Mouse (Mus musculus) hindbrain, embryonic 13.5 days (tissue): ENCODE results near the gene Dcxr. TPM values are rescaled to one million over a fixed set of nuclear protein-coding genes. Genes with fewer than 3 reads are reported as not detected.

Source experiments
- ATAC-seq: fragments of 200-750 bp; cut with Nextera tagmentation; 2 replicates; pipeline ENCODE4 v1.8.0; 2017; ENCODE audit warnings: moderate TSS enrichment; ENCODE audit not compliant: low FRiP score
- H3K27ac ChIP-seq: fragments of 300-500 bp; sonication (generic); 2 replicates; pipeline ENCODE4 v1.5.1; 2015; ENCODE audit warnings: inconsistent platforms, mild to moderate bottlenecking, moderate library complexity
- H3K27me3 ChIP-seq: fragments of 300-500 bp; sonication (generic); 2 replicates; pipeline ENCODE4 v1.6.1; 2015; ENCODE audit warnings: mild to moderate bottlenecking, inconsistent platforms
- H3K36me3 ChIP-seq: fragments of 300-500 bp; sonication (generic); 2 replicates; pipeline ENCODE4 v1.6.1; 2015; ENCODE audit warnings: mild to moderate bottlenecking, inconsistent platforms
- H3K4me1 ChIP-seq: fragments of 300-500 bp; sonication (generic); replicated peaks from 2 replicates; pipeline ENCODE4 v1.6.1; 2015; ENCODE audit warnings: inconsistent platforms
- H3K4me2 ChIP-seq: fragments of 300-500 bp; sonication (generic); 2 replicates; pipeline ENCODE4 v1.6.1; 2015; ENCODE audit warnings: inconsistent platforms, mild to moderate bottlenecking, moderate library complexity
- H3K4me3 ChIP-seq: fragments of 300-500 bp; sonication (generic); 2 replicates; pipeline ENCODE4 v1.5.1; 2015; ENCODE audit warnings: mild to moderate bottlenecking, inconsistent platforms
- H3K9ac ChIP-seq: fragments of 300-500 bp; sonication (generic); 2 replicates; pipeline ENCODE4 v1.6.1; 2015; ENCODE audit warnings: mild to moderate bottlenecking, inconsistent platforms
- H3K9me3 ChIP-seq: fragments of 300-500 bp; sonication (generic); 2 replicates; pipeline ENCODE4 v1.6.1; 2016; ENCODE audit warnings: inconsistent platforms
- WGBS: fragments of 180-500 bp; shearing (Covaris S2); methylation state at CpG from one replicate; pipeline ENCODE4 v1.1.7; 2015; 5-methylcytosine and 5-hydroxymethylcytosine counted together
- polyA plus RNA-seq: library from polyadenylated mRNA; unstranded; fragments of >200 nt; fragmentation: Nextera tagmentation; extraction: Ambion mirVana; gene quantifications from 2 replicates; pipeline ENCODE4 v1.2.1, GENCODE M21; 2015

Dcxr gene
- polyA plus RNA-seq, 1 experiment from 2014 or later = 12.1 TPM

DNA sequence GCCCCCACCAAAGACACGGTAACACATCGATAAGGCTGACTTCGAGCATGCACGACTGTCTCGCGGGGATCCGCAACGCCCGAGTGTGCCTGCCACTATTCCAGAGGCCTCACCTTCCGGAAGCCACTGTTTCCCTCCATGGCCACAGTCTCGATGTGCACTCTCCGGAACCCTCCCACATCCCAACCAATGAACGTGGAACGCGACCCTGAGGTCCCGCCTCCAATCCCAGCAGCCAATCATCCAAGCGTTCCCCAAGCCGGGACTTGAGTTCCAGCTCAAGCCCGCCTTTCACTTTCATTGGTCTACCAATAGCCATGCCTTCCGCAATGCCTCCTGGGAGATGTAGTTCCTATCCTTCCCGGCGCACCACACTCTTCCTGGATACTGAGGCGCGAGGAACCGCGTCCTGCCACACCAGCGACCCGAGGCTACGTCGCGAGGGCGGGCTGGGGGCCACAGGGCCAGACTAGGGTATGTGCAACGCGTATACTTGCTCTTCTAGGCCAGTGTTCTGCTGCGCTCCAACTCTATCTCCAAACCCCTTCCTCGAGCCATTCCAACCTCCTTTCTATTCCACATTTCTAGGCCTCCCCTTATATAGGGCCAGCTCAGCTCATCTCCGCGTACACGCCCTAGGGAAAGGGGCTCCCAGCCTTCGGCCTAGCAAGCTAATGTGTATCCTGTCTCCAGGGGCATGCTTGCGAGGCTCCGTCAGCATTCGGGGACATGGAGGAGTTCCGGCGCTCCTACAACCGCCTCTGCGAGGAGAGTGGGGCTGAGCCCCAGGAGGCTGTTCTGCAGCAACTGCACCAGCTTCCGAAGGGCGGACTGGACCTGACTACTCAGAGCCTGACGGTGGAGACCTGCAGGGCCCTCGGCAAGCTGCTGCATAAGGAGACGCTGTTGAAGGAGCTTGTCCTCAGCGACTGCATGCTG is 13.2 kb downstream of the Dcxr start, which contains the start of the genes Cenpx and Lrrc45:
Gene Cenpx, minus strand, starts transcription at position 159 of the 939 bp plus-strand sequence.
Gene Lrrc45, plus strand, starts transcription at position 346 of the 939 bp plus-strand sequence.
- no peaks in the 10 kb centered on the region for H3K27me3 ChIP-seq
- H3K27ac ChIP-seq = peak within 1 kb of the TSS; percentile 84
- H3K4me1 ChIP-seq = peaks cover 34% of the 10 kb centered on the region
- no peaks in the 10 kb centered on the region for H3K9me3 ChIP-seq
- 2% methylated on average over 53 of the region's 53 CpGs for WGBS
- peak within 1 kb of the TSS; percentile 63 for H3K4me3 ChIP-seq
- peaks cover 55% of the 10 kb centered on the region for H3K36me3 ChIP-seq
- ATAC-seq = peak; percentile 97
- peak within 1 kb of the TSS; percentile 86 for H3K9ac ChIP-seq
- peak within 1 kb of the TSS; percentile 99 for H3K4me2 ChIP-seq

- 1% methylated on average over 38 of the region's 38 CpGs for WGBS
- Histone ChIP-seq H3K27ac (peak overlapping the region; percentile 84), H3K36me3 (peaks cover 50% of the 10 kb centered on the region), H3K27me3 (no peaks in the 10 kb centered on the region), H3K4me1 (peaks cover 34% of the 10 kb centered on the region), H3K9ac (peak overlapping the region; percentile 82), H3K4me2 (peak overlapping the region; percentile 99), H3K4me3 (peak overlapping the region; percentile 63), H3K9me3 (no peaks in the 10 kb centered on the region)
- peak; percentile 66 for ATAC-seq
These were observed 14.1 kb downstream of the Dcxr start for GRCm38 (mm10) chr11:120712771-120713568.

- no peak for ATAC-seq
- H3K9ac ChIP-seq = peak overlapping the region; percentile 82; the same call in 1 of the 2 replicates
- no peak overlapping the region for H3K4me3 ChIP-seq
- H3K4me2 ChIP-seq = peak overlapping the region; percentile 99
- 63% methylated on average over 8 of the region's 8 CpGs for WGBS
- H3K9me3 ChIP-seq = no peaks in the 10 kb centered on the region
- no peaks in the 10 kb centered on the region for H3K27me3 ChIP-seq
- no peak overlapping the region for H3K27ac ChIP-seq
- H3K36me3 ChIP-seq = peaks cover 41% of the 10 kb centered on the region
- H3K4me1 ChIP-seq = peaks cover 36% of the 10 kb centered on the region
These were observed 15.0 kb downstream of the Dcxr start for GRCm38 (mm10) chr11:120711980-120712604.

DNA sequence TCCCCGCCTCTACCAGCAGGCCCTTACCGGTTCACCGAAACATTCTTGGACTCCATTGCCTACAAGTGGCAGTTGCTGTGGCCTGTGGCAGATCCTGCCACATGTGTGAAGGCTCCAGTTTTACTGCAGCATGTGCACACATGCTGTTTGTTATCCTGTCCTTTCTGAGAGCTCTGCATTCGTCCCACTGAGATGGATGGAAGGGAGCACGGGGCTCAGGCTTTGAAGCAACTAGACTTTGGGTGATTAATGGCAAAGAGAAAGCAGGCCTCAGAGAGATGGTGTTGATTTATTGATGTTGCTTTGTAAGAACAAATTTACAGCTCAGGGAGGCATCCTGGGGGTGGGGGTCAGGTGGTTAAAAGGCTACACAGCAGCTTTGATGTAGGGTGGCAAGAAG is 16.4 kb downstream of the Dcxr start:
- Histone ChIP-seq H3K27me3 (no peaks in the 10 kb centered on the region), H3K4me1 (peaks cover 44% of the 10 kb centered on the region), H3K9ac (no peak overlapping the region), H3K36me3 (peaks cover 30% of the 10 kb centered on the region), H3K9me3 (no peaks in the 10 kb centered on the region), H3K4me2 (no peak overlapping the region), H3K27ac (no peak overlapping the region), H3K4me3 (no peak overlapping the region)
- WGBS = 60% methylated on average over 5 of the region's 5 CpGs
- ATAC-seq = no peak

- H3K9ac ChIP-seq = no peak overlapping the region
- H3K4me2 ChIP-seq = no peak overlapping the region
- H3K27ac ChIP-seq = no peak overlapping the region
- no peak overlapping the region for H3K4me3 ChIP-seq
- H3K36me3 ChIP-seq = peaks cover 26% of the 10 kb centered on the region
- no peaks in the 10 kb centered on the region for H3K9me3 ChIP-seq
- WGBS = 78% methylated on average over 2 of the region's 2 CpGs
- H3K27me3 ChIP-seq = no peaks in the 10 kb centered on the region
- H3K4me1 ChIP-seq = peaks cover 44% of the 10 kb centered on the region
- no peak for ATAC-seq
These were observed 17.5 kb downstream of the Dcxr start for GRCm38 (mm10) chr11:120709551-120709950.

- peaks cover 38% of the 10 kb centered on the region for H3K36me3 ChIP-seq
- H3K4me1 ChIP-seq = peaks cover 46% of the 10 kb centered on the region
- ATAC-seq = no peak
- no peak overlapping the region for H3K4me3 ChIP-seq
- no peak overlapping the region for H3K4me2 ChIP-seq
- WGBS = 32% methylated on average over 5 of the region's 5 CpGs
- no peaks in the 10 kb centered on the region for H3K27me3 ChIP-seq
- H3K9me3 ChIP-seq = no peaks in the 10 kb centered on the region
- H3K9ac ChIP-seq = no peak overlapping the region
- no peak overlapping the region for H3K27ac ChIP-seq
These were observed 19.1 kb downstream of the Dcxr start for GRCm38 (mm10) chr11:120707969-120708368.

DNA sequence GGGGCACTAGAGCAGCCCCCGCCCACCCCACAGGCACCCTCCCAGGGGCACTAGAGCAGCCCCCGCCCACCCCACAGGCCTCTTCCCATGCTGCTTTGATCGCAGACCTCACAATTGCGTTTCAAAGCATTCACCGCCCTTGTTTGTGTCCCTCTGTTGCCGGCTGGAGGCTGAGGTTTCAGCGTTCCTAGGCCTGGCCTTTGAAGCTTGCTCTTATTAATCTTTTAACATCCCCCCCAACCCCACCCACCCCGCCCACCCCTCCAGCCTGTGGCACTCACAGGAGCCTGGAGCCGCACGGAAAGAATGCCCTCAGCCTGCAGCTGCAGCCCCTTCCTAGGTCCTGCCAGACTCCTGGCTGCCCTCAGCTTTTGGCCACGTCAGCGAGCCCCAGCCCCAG is 19.9 kb downstream of the Dcxr start:
- ATAC-seq = no peak
- Histone ChIP-seq H3K9me3 (no peaks in the 10 kb centered on the region), H3K36me3 (peaks cover 42% of the 10 kb centered on the region), H3K4me2 (no peak overlapping the region), H3K27me3 (no peaks in the 10 kb centered on the region), H3K9ac (no peak overlapping the region; the same call in 1 of the 2 replicates), H3K4me1 (peaks cover 39% of the 10 kb centered on the region), H3K4me3 (no peak overlapping the region), H3K27ac (no peak overlapping the region)
- WGBS = 11% methylated on average over 12 of the region's 12 CpGs

DNA sequence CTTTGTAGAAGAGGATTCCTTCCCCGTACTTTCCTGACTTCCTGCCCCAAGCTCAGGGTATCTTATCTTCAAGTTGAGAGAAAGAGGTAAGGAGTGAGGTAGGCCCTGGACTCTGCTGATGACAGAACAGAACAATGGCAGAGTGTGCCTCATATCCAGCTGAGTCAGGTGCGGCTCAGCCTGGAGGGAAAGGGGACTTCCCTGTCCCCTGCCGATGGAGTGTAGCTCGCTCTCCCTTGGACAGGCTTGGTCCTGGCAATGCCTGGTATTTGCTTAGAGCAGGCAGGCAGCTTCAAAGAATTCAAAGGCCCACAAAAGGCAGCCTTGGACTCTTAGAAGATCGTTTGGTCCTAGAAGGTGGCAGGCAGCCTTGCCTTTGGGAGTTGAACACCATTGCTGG is 21.0 kb downstream of the Dcxr start:
- Histone ChIP-seq H3K9me3 (no peaks in the 10 kb centered on the region), H3K36me3 (peaks cover 50% of the 10 kb centered on the region), H3K4me3 (no peak overlapping the region), H3K4me2 (no peak overlapping the region), H3K27ac (no peak overlapping the region), H3K9ac (no peak overlapping the region), H3K4me1 (peaks cover 38% of the 10 kb centered on the region), H3K27me3 (no peaks in the 10 kb centered on the region)
- ATAC-seq = no peak
- 56% methylated on average over 5 of the region's 5 CpGs for WGBS

- Histone ChIP-seq H3K4me3 (no peak overlapping the region), H3K4me1 (peaks cover 38% of the 10 kb centered on the region), H3K4me2 (no peak overlapping the region), H3K36me3 (peaks cover 51% of the 10 kb centered on the region), H3K9me3 (no peaks in the 10 kb centered on the region), H3K27ac (peak overlapping the region; percentile 14), H3K27me3 (no peaks in the 10 kb centered on the region), H3K9ac (peak overlapping the region; percentile 55)
- WGBS = 18% methylated on average over 8 of the region's 8 CpGs
- ATAC-seq = 0 out of 2 replicates have a peak, but pooled peaks have one; percentile 4
These were observed 22.4 kb downstream of the Dcxr start for GRCm38 (mm10) chr11:120704486-120705325.

DNA sequence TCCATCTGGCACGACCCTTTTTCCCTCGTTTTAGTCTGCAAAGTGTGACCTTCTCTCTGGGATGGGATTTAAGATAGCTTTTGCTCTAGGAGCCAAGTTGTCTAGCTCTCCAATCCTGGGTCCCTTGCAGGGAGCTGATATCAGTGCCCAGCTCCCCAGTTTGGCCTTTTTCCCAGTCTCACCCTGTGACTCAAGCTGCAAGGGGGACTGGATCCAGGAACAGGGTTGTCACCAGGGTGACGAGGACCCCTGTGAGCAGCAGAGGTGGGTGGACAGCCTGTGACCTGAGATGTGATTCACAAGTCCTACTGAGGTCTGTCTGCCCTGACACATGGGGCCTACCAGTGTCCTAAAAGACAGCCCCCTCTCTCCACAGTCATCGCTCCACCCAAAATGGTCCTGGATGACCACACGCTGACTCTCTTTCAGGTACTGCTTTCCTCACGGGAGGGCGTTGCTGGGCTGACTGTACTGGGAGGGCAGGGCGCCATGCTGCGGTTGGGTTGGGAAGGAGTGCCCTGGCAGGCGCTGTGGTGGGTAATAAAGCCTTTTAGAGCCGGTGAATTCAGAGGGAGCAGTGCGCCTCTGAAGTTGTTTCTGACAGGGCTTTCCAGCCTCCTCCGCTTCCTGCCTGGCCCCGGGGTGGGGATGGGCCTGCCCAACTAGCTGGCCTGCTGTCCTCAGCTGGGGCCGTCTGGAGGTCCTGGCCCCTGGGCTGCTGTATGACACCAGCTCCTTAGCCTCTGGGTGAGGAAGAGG is 23.2 kb downstream of the Dcxr start:
- H3K4me3 ChIP-seq = no peak overlapping the region
- peak overlapping the region; percentile 55 for H3K9ac ChIP-seq
- WGBS = 40% methylated on average over 15 of the region's 15 CpGs
- H3K9me3 ChIP-seq = no peaks in the 10 kb centered on the region
- no peak for ATAC-seq
- H3K36me3 ChIP-seq = peaks cover 49% of the 10 kb centered on the region
- peaks cover 38% of the 10 kb centered on the region for H3K4me1 ChIP-seq
- no peak overlapping the region for H3K4me2 ChIP-seq
- H3K27me3 ChIP-seq = no peaks in the 10 kb centered on the region
- no peak overlapping the region for H3K27ac ChIP-seq

- Histone ChIP-seq H3K9me3 (no peaks in the 10 kb centered on the region), H3K9ac (no peak overlapping the region), H3K27me3 (no peaks in the 10 kb centered on the region), H3K4me2 (no peak overlapping the region), H3K36me3 (peaks cover 69% of the 10 kb centered on the region), H3K27ac (no peak overlapping the region), H3K4me3 (no peak overlapping the region), H3K4me1 (peaks cover 20% of the 10 kb centered on the region)
- ATAC-seq = no peak
- 80% methylated on average over 10 of the region's 10 CpGs for WGBS
These were observed 29.3 kb downstream of the Dcxr start for GRCm38 (mm10) chr11:120697741-120698140.
